Mouse (Mus musculus) layer of hippocampus, adult 9-10 months (tissue): ENCODE data around the gene Cops7a.
A peak's percentile ranks its signal among the peaks of the same experiment; 100 is the strongest.

Source experiments
- DNase-seq: peaks from one replicate; pipeline ENCODE4 v3.0.0; 2022; ENCODE audit warnings: low spot score

The Cops7a gene

GRCm38 (mm10) chr6:124959960-124960359, 5.4 kb downstream of the Cops7a start:
- DNase-seq, result no peak

GRCm38 (mm10) chr6:124958127-124958526, 7.2 kb downstream of the Cops7a start:
- DNase-seq, result no peak

- DNase-seq, result no peak
Measured at GRCm38 (mm10) chr6:124955212-124955611, 10.1 kb downstream of the Cops7a start.

DNA sequence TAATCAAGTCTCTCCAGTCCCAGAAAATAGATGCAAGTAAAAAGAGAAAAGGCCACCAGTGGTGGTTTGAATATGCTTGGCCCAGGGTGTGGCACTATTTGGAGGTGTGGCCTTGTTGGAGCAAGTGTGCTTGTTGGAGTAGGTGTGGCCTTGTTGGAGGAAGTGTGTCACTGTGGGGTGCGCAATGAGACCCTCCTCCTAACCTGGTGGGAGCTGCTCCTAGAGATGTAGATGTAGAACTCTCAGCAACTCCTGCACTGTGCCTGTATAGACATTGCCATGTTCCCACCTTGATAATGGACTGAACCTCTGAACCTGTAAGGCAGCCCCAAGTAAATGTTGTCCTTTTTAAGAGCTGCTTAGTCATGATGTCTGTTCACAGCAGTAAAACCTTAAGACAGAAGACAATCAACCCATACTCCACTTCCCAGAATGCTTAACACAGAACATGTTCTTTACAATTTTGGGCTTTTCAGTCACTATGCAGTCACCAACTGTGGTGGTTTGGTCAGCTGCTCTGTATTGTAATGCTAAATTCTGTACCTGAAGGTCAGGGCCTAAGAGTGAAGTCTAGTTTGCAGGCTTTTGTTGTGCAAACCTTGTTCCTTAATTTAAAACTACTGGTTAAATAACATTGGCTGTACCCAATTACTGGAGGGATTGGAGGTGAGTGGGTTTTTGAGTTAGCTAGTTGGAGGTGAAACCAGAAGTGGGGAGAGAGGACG, 11.2 kb downstream of the Cops7a start:
- DNase-seq, result no peak

- DNase-seq, result no peak
Measured at GRCm38 (mm10) chr6:124943526-124943925, 21.8 kb downstream of the Cops7a start.

DNA sequence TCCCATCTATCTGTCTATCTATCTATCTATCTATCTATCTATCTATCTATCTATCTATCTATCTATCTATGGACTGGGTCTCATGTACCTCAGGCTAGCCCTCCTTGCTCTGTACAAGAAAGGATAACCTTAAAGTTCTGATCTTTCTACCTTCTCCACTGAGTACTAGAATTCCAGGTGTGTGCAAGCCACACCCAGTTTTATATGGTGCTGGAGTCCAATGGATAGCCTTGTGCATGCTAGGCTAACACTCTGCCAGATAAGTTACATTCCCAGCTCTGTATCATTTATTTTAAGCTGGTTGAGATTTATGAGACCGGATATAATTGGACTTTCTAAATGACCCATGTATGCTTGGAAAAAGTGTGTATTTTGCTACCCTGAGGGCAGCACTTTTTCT, 23.7 kb downstream of the Cops7a start:
- DNase-seq, result no peak

- no peak for DNase-seq
Measured at GRCm38 (mm10) chr6:124938554-124938953, 26.8 kb downstream of the Cops7a start.

DNA sequence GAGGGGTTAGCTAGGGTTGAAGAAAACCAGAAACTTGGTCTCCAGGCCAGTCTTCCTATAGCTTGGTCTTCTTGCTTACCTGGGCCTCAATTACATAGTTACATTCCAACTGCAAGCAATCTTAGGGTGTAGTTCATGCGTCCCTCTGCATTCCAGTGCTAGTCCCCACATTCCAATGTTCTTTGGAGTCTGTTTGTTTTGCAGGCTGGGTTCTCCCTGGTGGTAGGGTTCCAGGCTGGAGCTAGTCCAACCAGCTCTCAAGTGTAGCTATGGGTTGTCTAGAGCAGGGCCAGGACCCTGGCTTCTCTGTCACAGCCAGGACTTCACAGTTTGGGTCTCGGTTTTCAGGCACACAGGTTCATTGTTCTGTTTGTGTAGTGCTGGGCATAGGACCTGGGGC, 27.8 kb downstream of the Cops7a start:
- no peak for DNase-seq

GRCm38 (mm10) chr6:124936681-124937080, 28.7 kb downstream of the Cops7a start:
- DNase-seq, result no peak

GRCm38 (mm10) chr6:124934670-124935069, 30.7 kb downstream of the Cops7a start:
- DNase-seq, result no peak

- no peak for DNase-seq
Measured at GRCm38 (mm10) chr6:124933127-124933526, 32.2 kb downstream of the Cops7a start.

- no peak for DNase-seq
Measured at GRCm38 (mm10) chr6:124932314-124932695, 33.0 kb downstream of the Cops7a start.

GRCm38 (mm10) chr6:124931525-124932313, 33.6 kb downstream of the Cops7a start:
- DNase-seq, result no peak

- DNase-seq, result peak; percentile 97
Measured at GRCm38 (mm10) chr6:124930754-124931524, 34.4 kb downstream of the Cops7a start, which contains the start of gene Mlf2. Gene Mlf2, plus strand, starts transcription at chr6:124931386.

GRCm38 (mm10) chr6:124930231-124930630, 35.1 kb downstream of the Cops7a start:
- DNase-seq, result no peak

DNA sequence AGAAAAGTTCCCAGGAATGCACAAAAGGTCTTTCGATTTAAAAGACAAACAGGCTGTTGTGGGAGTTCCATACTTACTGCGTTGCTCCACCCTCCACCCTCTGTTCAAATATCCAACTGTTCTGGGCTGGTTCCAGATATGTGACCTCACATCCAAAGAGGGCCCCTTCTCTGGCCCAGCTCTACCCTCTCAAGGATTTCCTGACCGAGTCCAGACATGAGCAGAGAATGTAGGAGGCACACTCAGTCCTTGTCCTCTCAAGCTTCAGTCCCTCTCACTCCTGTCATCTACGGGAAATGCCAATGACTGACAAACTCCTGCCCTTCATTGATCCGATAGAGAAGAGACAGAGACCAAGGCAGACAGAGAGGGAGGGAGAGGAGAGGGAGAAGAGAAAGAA, 39.4 kb downstream of the Cops7a start:
- DNase-seq, result no peak

GRCm38 (mm10) chr6:124925173-124925793, 40.1 kb downstream of the Cops7a start:
- no peak for DNase-seq

DNA sequence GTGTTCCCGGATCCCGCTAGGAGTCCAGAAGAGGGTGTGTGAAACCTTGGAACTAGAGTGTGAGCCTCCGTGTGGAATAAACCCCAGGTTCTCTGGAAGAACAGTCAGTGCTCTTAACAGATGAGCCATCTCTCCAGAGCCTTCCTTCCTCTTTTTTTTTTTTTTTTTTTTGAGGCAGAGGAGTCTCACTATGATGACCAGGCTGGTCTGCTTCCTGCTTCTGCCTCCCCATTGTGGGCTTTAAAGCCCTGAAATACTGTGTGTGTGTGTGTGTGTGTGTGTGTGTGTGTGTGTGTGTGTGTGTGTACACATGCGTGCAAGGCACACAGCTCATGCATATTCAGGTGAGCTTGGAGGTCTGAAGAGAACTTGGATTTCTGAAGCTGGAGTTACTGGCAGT, 43.8 kb downstream of the Cops7a start:
- DNase-seq, result no peak

- DNase-seq, result no peak
Measured at GRCm38 (mm10) chr6:124920318-124921085, 44.8 kb downstream of the Cops7a start.

DNA sequence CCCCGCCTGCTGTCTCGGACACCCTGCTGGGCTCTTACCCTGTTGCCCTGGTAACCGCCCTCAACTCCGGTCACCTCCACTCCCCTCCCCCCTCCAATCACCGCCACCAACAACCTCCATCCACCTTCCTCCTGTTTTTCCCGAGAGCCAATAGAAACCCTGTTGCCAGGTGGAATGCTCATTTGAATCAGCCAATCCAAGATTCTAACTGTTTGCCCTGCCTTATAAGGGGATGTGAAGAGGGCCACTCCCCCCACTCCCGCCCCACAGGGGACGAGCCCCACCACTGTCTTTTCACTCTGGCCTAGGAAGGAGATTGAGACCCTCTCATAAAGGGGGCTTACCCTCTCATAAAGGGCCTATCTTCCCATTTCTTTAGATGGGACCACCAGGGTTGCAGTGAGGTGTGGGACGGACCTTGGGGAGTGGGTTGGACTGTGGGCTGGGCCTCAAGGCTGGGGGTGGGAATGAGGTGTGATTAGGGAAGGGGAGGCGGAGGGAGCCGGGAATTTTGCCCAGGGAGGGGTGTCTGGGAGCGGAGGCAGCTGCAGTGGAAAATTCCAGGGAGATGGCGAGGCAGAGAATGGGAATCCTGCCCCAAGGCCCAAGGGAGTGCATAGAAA, 45.5 kb downstream of the Cops7a start, which contains the start of gene Ptms:
TSS of gene Ptms (minus strand) at position 409 of the 623 bp plus-strand sequence.
- DNase-seq, result peak; percentile 88
